Mouse (Mus musculus) embryo, embryonic 10.5 days (tissue): ENCODE results near the gene Por.

ENCODE experiments used
- DNase-seq: peaks from one replicate; pipeline ENCODE4 v3.0.0-alpha.2; 2015; ENCODE audit warnings: low spot score

Por gene

DNA sequence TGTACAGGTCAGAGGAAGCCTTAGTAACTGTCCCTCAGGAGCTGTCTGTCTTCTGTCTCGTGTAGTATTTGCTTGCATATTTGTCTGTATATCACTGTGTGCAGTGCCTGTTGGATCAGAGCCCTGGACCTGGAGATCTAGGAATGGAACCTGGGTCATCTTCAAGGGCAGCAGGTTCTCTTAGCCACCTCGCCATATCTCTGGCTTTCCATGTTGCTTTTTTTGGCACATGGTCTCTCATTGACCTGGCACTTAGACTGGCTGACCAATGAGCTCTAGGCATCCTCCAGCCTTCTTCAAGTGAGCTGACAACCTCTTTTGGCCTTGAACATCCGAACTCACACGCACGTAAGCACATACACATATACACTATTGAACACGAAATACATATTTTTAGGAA is 32.4 kb downstream of the Por start:
- no peak for DNase-seq

DNA sequence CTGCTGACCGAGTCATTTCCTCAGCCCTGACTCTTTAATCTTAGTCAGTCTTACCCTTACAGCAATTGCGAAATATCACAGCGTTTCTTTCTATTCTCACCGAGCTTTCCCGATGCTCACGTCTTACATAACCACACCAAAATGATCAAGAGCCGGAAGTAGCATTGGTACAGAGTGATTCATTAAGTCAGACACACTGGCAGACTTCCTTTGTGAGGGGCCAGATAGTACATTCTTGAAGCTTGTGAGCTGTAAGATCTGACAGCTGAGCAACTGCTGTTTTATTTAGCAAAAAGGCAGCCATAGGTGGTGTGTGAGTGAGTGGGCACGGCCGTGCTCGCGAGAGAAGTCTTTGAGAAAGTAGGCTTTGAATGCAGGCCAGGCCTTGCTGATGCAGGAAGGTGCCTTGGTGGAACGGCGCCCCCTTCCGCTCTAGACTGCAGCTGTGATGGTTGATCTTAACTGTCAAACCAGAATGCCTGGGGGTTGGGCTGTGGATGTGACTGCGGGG is 32.9 kb downstream of the Por start:
- DNase-seq: no peak

DNA sequence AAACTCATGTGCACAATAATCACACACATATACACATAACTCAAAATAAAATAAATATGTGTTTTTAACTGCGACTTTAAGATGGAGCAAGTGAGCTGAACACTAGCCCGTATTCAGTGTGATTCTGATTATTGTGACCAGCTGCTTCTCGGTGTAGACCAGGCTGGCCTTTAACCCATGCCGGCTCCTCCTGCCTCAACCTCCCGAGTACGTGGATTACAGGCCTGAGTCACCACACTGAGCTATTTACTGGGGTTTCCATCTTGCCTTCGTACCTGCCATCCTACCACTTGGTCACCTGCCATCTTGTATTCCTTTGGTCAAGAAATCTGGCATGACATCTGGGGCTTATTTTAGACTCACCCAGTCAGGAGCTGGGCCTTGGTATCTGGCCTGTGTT is 33.6 kb downstream of the Por start:
- no peak for DNase-seq

DNA sequence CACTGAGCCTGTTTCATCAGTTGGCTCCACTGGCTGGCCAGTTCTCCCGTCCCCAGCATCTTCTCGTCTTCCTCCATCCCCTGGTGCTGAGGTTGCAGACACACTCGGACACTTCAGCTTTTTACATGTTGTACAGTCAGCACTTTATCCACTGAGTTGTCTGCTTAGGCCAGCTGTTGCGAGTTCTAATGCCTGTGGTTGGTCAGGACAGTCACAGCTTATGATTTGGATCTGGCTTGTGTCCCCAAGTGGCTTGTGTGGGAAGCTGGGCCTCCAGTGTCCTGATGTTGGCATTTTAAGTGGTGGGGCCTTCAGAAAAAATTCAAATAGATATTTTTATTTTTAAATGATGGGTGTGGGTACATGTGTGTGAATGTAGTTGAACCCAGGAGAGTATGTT is 35.5 kb downstream of the Por start:
- DNase-seq: no peak

DNA sequence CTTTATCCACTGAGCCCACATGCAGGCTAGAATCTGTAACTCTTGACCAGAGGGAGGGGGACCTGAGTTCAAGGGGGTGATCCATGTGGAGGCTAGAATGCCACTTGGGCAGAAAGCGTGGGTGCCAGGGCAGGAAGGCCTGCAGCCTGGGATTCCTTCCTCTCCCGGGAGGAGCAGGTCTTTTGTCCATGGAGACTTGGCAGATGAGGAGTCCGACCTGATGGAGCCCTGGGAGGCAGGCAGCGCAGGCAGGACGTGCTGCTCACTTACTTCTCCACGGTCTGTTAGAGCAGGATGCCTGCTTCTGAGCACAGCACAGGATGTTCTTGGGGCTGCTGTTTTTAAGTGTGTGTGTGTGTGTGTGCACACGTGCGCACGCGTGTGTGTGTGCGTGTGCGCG is 37.2 kb downstream of the Por start:
- no peak for DNase-seq

DNA sequence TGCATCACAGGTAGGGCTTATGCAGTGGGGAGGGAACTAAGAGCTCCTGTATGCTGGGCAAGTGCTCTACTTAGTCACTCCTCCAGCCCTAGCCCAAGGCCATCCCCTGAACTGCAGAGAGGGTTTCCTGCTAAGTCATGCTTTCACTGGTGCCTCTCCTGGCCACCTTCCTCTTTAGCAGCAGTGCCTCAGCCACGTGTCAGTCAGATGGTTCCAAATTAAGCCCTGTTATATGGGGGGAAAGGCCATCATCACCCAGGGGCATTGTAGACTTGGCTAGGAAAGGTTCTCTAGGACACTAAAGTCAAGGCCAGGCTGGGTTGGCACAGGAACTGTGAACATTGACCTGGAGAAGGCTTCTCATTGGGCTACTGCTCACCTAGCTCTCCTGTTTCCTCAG is 38.0 kb downstream of the Por start:
- no peak for DNase-seq

DNA sequence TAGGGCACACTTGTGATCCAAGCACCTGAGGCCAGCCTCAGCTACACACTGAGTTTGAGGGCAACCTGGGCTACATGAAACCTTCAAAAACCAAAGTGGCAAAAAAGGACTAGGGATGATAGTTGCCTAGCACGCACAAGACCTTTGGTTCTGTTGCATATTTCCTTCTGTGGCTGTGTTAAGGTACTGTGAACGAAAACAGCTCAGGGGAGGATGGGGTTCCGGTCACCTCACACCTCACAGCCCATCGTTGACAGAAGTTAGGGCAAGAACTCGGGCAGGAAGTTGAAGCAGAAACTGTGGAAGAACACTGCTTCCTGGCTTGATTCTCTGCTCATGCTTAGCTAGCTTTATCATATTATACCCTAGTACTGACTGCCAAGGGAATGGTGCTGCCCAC is 39.9 kb downstream of the Por start:
- no peak for DNase-seq

DNA sequence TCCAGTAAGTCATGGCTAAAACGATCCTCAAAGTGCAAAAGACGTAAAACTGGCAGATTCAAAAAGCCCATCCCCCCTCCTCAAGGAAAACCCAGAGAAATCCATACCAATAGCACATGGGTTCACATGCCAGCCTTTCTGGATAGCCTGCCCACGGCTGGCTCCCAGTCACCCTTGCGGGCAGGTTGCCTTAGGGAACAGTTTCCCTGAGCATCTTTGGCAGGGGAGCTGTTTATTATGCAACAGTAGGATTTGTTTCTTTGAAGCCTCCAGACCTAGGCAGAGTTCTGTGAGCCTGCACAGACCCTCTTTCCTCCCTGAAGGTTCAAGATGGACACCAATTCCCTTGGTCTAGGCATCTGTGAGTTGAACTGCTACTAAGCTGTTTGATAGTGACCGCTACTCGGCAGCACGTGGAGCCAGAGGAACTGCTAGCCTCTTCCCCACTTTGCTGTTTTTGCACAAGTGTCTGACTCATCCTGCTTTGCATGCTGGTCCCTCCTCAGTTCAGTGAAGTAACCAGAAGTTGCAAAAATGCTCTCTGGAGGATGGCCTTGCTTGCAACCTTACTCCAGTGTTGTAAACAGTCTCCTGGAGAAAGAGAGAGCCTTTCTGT is 40.9 kb downstream of the Por start:
- no peak for DNase-seq

DNA sequence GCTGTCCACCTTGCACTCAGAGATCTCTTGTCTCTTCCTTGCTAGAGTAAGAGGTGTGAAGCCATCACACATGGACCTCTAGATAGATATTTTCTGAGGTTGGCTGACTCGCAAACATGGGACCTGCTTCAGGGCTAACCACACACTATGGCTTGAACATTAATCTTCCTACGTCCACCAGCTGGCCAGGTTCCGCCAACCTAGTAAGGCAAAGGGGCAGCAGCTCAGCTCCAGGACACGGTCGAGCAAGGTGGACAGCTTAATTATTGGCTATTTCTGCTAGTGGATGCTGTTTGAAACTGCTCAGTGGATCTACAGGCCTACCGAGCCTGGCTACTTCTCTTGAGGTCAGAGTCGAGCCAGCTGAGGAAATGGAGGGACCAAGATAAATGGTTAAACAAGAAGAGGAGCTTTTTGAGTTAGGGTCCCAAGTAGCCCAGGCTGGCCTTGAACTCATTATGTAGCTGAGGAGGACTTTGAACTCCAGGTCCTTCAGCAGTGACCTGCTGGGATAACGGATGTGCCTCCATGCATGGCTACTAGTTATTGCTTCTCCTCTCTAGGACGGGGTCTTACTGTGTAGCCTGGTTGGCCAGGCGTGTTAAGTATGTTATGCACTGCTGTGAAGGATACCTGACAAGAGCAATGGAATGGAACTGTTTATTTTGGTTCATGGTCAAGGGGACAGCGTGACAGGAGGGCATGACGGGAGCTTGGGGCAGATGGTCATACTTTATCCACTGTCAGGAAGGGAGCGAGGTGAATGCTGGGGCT is 41.9 kb downstream of the Por start:
- DNase-seq: no peak

DNA sequence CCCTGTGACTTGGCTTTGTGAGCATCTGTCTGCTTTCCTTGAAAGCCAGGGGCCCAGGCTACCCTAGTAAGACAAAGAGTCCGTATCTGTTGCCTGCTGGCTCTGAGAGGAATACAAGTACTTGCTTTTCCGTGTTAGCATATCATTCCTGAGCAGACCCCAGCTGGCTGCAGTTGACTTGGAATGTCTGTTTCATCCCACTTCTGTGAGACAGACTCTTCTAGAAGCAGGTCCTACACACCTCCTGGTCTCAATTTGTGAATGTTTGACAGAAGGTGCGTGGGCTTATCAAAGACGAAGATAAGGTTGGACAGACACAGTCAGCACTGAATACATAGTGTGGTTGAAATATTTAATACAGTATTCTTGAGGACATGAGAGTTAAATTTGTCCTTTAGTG is 43.0 kb downstream of the Por start:
- DNase-seq: no peak

DNA sequence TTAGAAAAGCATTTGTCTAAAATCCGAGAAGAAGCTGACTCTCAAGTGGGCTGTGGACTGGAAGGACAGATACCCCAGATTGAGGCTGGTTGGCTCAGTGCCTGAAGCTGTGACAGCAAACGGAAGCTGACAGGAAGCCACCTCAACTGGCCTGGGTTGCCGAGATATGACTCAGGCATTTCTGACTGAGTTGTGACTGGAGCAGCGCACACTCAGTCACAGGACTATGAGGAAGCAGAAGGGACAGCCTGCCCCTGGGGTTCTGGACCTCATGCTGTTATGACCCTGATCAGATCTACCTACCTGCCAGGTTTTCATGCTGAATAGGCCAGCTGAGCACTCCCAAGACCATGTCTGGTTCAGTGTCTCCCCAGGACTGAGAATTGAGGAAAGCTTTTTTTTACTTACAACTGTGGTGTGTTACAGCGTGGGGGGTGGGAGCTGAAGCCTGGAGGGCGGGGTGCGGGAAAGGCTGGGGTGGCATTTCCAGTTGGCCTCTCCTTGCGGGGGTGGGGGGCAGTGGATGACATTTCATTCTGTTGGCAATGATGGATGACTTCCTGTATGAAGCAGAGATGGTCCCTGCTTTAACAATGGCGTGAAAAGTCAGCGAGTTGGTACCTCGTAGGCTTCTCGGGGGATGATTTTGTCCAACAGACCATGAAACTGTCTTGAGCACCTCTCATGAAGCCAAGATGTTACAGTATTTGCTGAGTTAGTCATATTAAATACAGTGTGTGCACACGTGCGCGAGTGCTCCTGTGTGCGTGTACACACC is 43.8 kb downstream of the Por start:
- DNase-seq: peak; percentile 28

DNA sequence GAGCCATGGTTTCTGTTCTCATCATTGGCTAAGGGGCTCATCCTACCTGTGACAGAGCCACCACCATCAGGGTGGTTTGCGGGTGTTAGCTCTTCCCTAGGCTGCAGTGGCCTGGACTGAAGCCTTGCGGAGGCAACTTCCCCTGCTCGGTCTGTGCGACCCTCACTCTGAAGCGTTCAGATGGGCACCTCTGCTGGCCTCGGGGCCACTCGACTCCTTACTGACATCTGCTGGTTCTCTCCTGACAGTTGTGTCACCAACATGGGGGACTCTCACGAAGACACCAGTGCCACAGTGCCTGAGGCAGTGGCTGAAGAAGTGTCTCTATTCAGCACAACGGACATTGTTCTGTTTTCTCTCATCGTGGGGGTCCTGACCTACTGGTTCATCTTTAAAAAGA is 45.8 kb downstream of the Por start:
- DNase-seq: peak; percentile 36

DNA sequence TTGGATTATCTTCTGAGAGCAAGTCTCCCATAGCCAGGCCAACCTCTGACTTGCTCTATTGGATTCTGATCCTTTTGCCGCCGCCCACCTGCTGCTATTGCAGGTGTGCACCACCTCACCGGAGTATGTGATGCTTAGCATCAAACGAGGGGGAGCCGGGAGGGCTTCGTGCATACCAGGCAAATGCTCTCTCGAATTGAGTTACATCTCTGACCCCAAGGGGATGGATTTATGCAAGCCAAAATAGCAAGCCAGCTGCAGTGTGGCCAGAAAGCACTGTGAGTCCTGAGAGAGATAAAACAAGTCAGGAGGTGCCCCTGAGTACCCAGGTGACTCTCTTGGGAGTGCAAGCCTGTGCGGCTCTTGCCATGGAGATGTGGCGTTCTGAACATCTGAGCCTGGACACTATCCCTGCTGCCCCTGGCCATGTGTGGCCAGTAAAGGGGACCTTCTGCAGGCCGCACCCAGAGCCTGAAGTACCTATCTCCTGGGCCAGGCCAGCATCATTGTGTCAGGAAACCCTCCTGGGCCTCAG is 49.8 kb downstream of the Por start:
- DNase-seq: no peak

DNA sequence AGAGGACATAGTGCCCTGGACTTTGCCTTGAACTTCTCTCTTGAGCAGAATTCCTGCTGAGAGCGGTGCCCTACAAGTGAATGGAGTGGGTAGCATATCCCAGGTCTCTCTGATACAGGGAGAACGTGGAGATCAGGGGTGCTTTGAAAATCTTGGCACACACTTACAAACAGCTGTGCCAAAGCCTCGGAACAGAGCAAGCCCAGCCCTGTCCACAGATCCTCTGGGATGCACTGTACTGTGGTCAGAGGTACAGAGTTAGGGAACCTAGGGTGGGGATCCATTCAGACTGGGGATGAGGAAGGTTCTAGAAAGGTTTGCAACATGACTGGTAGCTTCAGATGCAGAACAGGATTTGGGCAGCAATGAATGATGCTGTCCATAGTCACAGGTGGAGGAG is 50.3 kb downstream of the Por start:
- DNase-seq: no peak

DNA sequence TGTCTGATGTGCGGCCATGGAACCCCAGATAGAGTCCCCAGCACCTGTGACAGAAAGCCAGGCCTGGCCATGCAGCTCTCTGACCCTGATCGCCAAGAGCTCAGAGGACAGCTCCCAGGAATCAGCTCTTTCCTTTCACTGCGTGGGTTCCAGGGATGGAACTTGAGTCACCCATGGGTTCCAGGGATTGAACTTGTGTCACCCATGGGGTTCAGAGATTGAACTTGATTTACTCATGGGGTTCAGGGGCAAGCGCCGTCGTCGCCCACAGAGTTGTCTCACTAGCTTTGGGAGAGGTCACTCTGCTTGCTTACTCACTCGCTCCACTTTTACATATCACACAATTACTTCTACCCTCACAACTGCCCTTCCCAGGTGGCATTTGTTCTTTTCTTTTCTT is 51.2 kb downstream of the Por start:
- DNase-seq: no peak

DNA sequence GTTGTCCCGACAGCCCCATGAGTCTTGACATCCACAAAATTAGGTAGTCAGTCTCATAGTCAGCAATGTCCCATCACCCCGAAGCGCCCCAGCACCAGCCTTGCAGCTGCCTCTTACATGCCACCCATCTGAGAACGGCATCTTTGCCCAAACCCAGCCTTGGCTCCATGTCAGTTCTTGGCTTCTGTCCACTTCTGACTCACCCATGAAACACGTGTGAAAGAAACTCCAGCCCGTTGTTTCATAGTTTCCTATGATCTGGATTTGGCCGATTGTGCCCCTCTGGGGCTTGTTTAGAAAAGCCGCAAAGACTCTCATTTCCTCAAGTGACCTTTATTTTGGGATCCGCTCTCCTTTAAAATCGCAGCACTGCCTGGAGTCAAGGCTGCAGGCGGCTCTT is 52.3 kb downstream of the Por start:
- DNase-seq: no peak

DNA sequence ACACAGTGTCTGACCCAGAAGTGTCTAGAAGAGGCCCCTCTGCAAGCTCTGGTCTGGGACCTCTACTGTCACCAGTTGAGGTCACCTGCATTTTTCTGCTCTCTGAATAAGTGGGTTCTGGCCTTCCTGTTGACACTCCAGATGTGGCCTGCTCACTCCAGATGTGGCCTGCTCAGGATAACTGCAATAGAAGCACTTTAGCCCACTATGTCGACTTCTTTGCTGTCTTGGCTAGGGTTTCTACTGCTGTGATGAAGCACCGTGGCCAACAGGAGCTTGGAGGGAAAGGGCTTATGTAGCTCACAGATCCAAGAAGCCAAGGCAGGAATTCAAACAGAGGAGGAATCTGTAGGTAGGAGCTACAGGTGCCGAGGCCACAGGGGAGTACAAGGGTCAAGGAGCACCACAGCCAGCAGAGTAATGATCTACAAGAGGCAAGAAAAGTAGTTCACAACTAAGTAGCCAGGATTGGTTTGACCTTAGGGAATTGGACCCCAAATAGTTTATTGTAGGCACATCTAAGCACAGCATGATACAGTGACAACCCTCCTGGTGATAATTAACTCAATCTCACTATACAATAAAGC is 53.4 kb downstream of the Por start:
- DNase-seq: no peak

DNA sequence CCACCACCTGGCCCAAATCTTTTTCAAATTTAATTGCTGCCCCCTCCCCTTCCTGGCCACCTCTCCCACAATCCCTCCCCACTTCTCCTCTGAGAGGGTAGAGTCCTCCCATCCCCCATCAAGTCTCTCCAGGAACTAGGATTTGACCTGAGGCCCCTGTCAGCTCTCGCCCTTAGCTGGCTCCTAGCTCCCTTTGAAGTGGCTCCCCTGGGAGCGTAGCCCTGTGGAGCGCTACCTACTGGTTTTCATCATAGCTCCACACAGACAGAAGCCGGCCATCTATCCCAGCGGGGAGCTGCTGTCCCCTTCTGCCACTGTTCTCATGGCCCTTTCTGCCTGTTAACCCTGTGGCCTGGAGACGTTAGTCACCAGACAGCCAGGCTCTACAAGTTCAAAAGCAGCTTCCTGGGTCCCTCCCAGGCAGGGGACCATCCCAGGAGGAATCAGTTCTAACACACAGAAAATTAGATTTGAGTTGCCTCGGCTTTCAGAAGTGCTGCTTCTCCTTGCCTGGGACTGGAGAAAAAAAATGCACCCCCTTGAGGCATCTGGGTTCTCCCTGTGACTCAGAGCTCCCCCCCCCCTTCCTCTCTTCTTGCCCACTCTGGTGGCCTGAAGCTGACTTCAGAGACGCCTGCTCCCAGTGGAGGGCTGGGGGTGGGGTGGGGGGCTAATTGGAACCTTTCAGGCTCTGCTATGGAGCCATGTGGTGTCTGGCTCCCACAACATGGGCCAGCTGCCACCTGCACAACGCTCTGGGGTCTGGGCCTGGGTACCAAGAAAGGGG is 54.9 kb downstream of the Por start:
- peak; percentile 80 for DNase-seq

DNA sequence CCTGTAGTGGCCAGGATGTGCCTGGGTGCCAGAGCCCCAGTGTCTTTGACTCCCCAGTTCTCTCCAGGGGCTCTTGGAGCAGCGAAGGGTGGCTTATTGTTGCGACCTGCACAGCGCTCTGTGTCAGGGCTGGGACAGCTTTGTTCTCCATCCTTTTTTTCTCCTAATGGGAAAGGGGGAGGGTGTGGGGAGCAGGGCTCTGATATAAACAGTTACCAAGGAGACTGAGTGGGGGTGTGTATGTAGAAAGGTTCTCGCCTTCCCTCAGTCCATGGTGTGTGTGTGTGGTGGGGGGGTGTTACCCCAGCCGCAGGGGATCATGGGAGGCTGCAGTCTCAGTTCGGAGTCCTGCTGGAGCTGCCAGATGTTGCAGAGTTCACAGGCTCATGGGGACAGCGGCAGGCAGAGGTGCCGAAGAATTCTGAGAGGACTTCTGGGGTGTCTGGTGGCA is 55.6 kb downstream of the Por start:
- peak; percentile 90 for DNase-seq

DNA sequence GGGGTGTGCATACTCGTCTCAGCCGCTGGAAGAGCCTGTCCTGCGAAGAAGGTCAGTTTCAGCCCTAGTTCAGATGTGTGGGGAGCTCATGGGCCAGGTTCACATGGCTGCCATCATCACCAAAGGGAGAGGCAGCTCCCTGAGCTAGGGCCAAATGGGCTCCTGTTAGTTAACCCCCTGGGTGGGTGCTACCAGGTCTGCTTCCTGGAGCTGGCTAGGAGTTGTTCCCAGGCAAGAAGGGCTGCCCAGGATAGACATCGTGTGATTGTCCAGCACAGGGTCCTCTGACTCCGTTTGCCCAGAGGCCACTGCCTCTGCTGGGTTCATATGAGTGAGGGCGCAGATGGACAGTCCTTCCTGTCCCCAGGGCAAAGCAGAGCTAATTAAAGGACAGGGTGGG is 56.2 kb downstream of the Por start:
- no peak for DNase-seq

DNA sequence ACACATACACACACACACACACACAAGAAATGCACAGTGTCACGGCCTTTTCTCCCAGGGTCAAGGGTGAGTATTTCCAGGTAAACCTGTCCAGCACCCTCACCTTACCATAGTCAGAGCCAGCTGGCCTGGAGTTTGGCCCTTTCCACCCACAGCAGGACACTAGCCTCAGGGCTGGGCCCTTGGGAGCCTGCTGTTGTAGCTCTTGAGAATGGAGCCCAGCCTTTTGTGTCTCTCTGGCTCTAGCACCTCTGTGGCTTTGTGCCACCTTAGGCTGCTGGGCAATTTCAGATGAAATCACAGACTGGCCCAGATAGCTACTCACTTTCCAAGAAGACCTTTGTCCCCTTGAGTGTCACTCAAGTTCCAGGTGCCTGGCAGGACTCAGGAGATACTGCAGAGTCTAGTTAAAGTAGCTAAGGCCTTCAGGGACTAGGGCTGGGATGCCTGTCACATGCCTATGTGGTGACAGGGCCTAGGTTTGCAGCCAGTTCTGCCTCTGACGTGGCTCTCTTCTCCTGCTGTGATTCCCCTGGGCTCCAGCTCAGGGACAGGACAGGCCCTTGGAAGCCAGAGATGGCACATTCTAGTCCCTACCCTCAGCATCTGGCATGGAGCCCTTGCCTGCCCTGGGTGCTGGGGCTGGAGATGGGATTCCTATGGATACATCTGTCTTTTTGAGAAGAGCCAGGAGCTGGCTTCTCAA is 57.0 kb downstream of the Por start:
- no peak for DNase-seq
